Mouse (Mus musculus) kidney, adult 2 months (tissue): ENCODE data around the gene Acsf3. TPM values are rescaled to one million over a fixed set of nuclear protein-coding genes. Genes with fewer than 3 reads are reported as not detected.
A peak's percentile ranks its signal among the peaks of the same experiment; 100 is the strongest.

Experiments
- DNase-seq: peaks from one replicate; pipeline ENCODE4 v3.0.0; 2021
- H3K27ac ChIP-seq: fragments of 200-500 bp; 2 replicates; pipeline ENCODE4 v1.5.1; 2012; ENCODE audit warnings: low read depth, low read length, control low read depth, inconsistent platforms; ENCODE audit not compliant: insufficient read depth
- H3K27me3 ChIP-seq: fragments of 200-500 bp; replicated peaks from 2 replicates; pipeline ENCODE4 v1.6.1; 2012; ENCODE audit warnings: mild to moderate bottlenecking, moderate library complexity, low read length, inconsistent platforms; ENCODE audit not compliant: control insufficient read depth, insufficient read depth
- H3K36me3 ChIP-seq: fragments of 200-500 bp; 2 replicates; pipeline ENCODE4 v1.6.1; 2012; ENCODE audit warnings: mild to moderate bottlenecking, moderate library complexity, low read length, inconsistent platforms; ENCODE audit not compliant: control insufficient read depth, insufficient read depth
- H3K4me1 ChIP-seq: fragments of 200-500 bp; 2 replicates; pipeline ENCODE4 v1.6.1; 2011; ENCODE audit warnings: low read length; ENCODE audit not compliant: control insufficient read depth, insufficient read depth
- H3K4me3 ChIP-seq: fragments of 200-500 bp; 2 replicates; pipeline ENCODE4 v1.5.1; 2011; ENCODE audit warnings: mild to moderate bottlenecking, low read depth, low read length, control low read depth; ENCODE audit not compliant: insufficient read depth
- CTCF ChIP-seq: fragments of 200-500 bp; conservative IDR thresholded peaks from 2 replicates; pipeline ENCODE4 v1.5.1; 2011; ENCODE audit warnings: low read depth, mild to moderate bottlenecking, control low read depth, low read length, moderate library complexity, mixed read lengths; ENCODE audit not compliant: insufficient read depth, insufficient read length
- POLR2A ChIP-seq: fragments of 200-500 bp; IDR thresholded peaks from one replicate; pipeline ENCODE4 v1.6.1; 2011; ENCODE audit warnings: low read depth, low read length, control low read depth
- WGBS: fragments of 180-500 bp; shearing (Covaris S2); methylation state at CpG from one replicate; pipeline ENCODE4 v1.1.7; 2018; 5-methylcytosine and 5-hydroxymethylcytosine counted together
- polyA plus RNA-seq: library from polyadenylated mRNA; depleted of rRNA; stranded (reverse); fragments of >200 nt; gene quantifications from 2 replicates; pipeline ENCODE4 v1.2.3, GENCODE M21; 2012

The Acsf3 gene
- polyA plus RNA-seq, 1 experiment, result 73.9 TPM

- no peak for TF ChIP-seq POLR2A
- no peak for TF ChIP-seq CTCF
Observed at GRCm38 (mm10) chr8:122762731-122763266, 12.5 kb upstream of the Acsf3 start.

DNA sequence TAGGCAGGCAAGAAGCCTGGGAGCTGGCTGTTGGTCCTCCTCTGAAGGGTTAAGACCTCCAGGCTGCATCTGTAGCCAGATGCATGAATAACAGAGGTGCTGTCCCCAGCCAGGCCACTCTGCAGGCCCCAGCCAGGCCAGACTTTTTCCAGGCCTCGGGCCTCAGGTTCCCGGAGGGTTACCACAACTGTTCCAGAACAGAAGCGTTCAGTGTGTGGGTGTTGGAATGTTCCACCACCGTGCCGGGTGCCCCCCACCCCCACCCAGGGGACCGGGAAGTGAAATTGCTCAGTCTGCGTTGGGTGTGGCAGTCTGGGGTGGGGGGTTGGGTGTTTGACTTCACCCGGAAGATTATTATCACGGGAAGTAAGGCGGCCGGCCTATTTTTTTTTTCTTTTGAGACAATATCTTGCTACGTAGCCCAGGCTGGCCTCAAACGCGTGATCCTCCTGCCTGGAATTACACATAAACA, 12.0 kb upstream of the Acsf3 start:
- H3K4me1 ChIP-seq, result no peaks in the 10 kb centered on the region
- TF ChIP-seq CTCF (no peak), POLR2A (no peak)
- peak; percentile 23 for DNase-seq
- WGBS, result 69% methylated on average over 14 of the region's 14 CpGs
- H3K27ac ChIP-seq, result no peak overlapping the region
- no peaks in the 10 kb centered on the region for H3K36me3 ChIP-seq
- no peak overlapping the region for H3K4me3 ChIP-seq
- H3K27me3 ChIP-seq, result no peaks in the 10 kb centered on the region

More at GRCm38 (mm10) chr8:122762731-122763266, 12.5 kb upstream of the Acsf3 start:
- H3K36me3 ChIP-seq, result no peaks in the 10 kb centered on the region
- H3K27me3 ChIP-seq, result no peaks in the 10 kb centered on the region
- no peak overlapping the region for H3K27ac ChIP-seq
- no peaks in the 10 kb centered on the region for H3K4me1 ChIP-seq
- H3K4me3 ChIP-seq, result no peak overlapping the region
- DNase-seq, result peak; percentile 15
- WGBS, result 72% methylated on average over 12 of the region's 12 CpGs

GRCm38 (mm10) chr8:122764790-122765474, 10.4 kb upstream of the Acsf3 start:
- no peak for TF ChIP-seq POLR2A
- TF ChIP-seq CTCF, result no peak
- no peaks in the 10 kb centered on the region for H3K27me3 ChIP-seq
- H3K4me3 ChIP-seq, result no peak overlapping the region
- H3K27ac ChIP-seq, result no peak overlapping the region
- H3K4me1 ChIP-seq, result no peaks in the 10 kb centered on the region
- DNase-seq, result no peak
- H3K36me3 ChIP-seq, result no peaks in the 10 kb centered on the region
- 80% methylated on average over 7 of the region's 7 CpGs for WGBS

- Histone ChIP-seq H3K27ac (no peak overlapping the region), H3K4me3 (no peak overlapping the region), H3K27me3 (no peaks in the 10 kb centered on the region), H3K36me3 (no peaks in the 10 kb centered on the region), H3K4me1 (no peaks in the 10 kb centered on the region)
- no peak for DNase-seq
- 75% methylated on average over 5 of the region's 5 CpGs for WGBS
- TF ChIP-seq POLR2A (no peak), CTCF (no peak)
Observed at GRCm38 (mm10) chr8:122766189-122766588, 9.1 kb upstream of the Acsf3 start.

GRCm38 (mm10) chr8:122766647-122767200, 8.6 kb upstream of the Acsf3 start:
- H3K36me3 ChIP-seq, result no peaks in the 10 kb centered on the region
- no peaks in the 10 kb centered on the region for H3K4me1 ChIP-seq
- WGBS, result 75% methylated on average over 8 of the region's 8 CpGs
- H3K27me3 ChIP-seq, result no peaks in the 10 kb centered on the region
- no peak for TF ChIP-seq CTCF
- no peak for TF ChIP-seq POLR2A
- no peak overlapping the region for H3K4me3 ChIP-seq
- no peak overlapping the region for H3K27ac ChIP-seq
- DNase-seq, result no peak

- H3K4me3 ChIP-seq, result no peak overlapping the region
- no peak overlapping the region for H3K27ac ChIP-seq
Observed at GRCm38 (mm10) chr8:122767229-122767628, 8.1 kb upstream of the Acsf3 start.

DNA sequence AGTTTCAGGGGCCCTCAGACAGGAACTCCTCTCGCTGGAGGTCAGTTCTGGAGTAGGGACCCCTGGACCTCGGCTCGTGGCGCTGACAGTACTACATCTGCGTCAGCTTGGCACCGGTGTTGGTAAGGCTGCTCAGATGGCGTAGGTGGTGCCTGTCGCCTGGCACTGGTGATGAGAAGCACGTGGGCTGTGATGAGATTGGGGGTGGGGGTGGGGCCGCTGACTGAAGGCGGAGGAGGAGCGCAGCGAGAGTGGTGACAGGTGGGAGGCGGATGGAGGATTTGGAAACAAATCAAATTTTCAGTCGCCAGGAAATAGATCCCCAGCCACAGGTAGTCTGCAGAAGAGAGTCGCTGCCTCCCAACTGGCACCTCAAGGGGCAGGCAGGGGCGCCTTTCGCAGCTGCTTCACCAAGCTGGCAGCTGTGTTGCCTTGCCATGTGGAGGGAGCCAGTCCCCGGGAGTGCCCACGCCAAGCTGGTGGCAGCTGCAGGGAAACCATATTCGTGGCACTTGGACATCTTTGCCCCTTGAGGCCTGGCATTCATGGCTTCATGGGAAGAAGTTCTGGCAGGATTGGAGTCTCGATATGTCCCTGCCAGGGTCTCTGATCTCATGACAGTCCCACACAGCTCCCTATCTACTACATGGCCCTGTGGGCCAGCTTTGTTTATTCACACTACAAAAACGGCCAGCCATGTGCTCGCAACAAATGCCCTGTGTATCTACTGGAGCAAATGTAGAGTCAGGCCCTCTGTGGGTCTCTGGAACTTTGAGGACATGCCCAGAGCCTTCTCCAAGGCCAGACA, 5.8 kb upstream of the Acsf3 start:
- no peak for TF ChIP-seq POLR2A
- no peak for TF ChIP-seq CTCF
- H3K4me1 ChIP-seq, result no peaks in the 10 kb centered on the region
- no peak for DNase-seq
- 53% methylated on average over 24 of the region's 24 CpGs for WGBS
- no peaks in the 10 kb centered on the region for H3K36me3 ChIP-seq
- H3K27ac ChIP-seq, result no peak overlapping the region
- no peak overlapping the region for H3K4me3 ChIP-seq
- H3K27me3 ChIP-seq, result no peaks in the 10 kb centered on the region

More at GRCm38 (mm10) chr8:122767229-122767628, 8.1 kb upstream of the Acsf3 start:
- Histone ChIP-seq H3K36me3 (no peaks in the 10 kb centered on the region), H3K4me1 (no peaks in the 10 kb centered on the region), H3K27me3 (no peaks in the 10 kb centered on the region)
- no peak for DNase-seq
- 59% methylated on average over 9 of the region's 9 CpGs for WGBS
- no peak for TF ChIP-seq CTCF
- no peak for TF ChIP-seq POLR2A
